Mouse (Mus musculus) embryonic fibroblast, embryonic 13.5 days (primary cell): Measurements from ENCODE around the gene Olfr1128.

Source experiments
- CTCF ChIP-seq: IDR thresholded peaks from 2 replicates; pipeline ENCODE4 v1.5.1; 2011; ENCODE audit warnings: mild to moderate bottlenecking, control low read depth, low read length, moderate library complexity, borderline replicate concordance; ENCODE audit not compliant: insufficient read depth
- POLR2A ChIP-seq: IDR thresholded peaks from 2 replicates; pipeline ENCODE4 v1.6.1; 2011; ENCODE audit warnings: low read depth, mild to moderate bottlenecking, control low read depth, low read length, moderate library complexity

- TF ChIP-seq POLR2A (no peak), CTCF (no peak)
Measured at GRCm38 (mm10) chr2:87506265-87506664, 39.1 kb downstream of the Olfr1128 start, which contains the start of gene Pramel6.
